Mouse (Mus musculus) heart, embryonic 14.5 days (tissue): Measurements from ENCODE around the gene Kcnd3. TPM values are rescaled to one million over a fixed set of nuclear protein-coding genes. Genes with fewer than 3 reads are reported as not detected.

ENCODE experiments used
- ATAC-seq: fragments of 200-750 bp; cut with Nextera tagmentation; 2 replicates; pipeline ENCODE4 v1.8.0; 2017; ENCODE audit warnings: low read depth, moderate TSS enrichment; ENCODE audit not compliant: insufficient number of reproducible peaks, insufficient read depth, low FRiP score
- H3K27ac ChIP-seq, 2 experiments: fragments of 200-500 bp in 1 of 2; fragments of 300-500 bp in 1 of 2; sonication (generic) in 1 of 2; replicated peaks in 1 of 2; 2 replicates each; pipeline ENCODE4 v1.5.1; 2012 to 2014; ENCODE audit warnings: low read depth in 2 of 2, low read length in 2 of 2, control low read depth in 1 of 2, mild to moderate bottlenecking in 1 of 2, mixed read lengths in 1 of 2; ENCODE audit not compliant: control insufficient read depth in 1 of 2, insufficient read depth in 1 of 2
- H3K27me3 ChIP-seq: fragments of 300-500 bp; sonication (generic); 2 replicates; pipeline ENCODE4 v1.6.1; 2014; ENCODE audit warnings: mild to moderate bottlenecking, low read length, control low read depth; ENCODE audit not compliant: control insufficient read depth, insufficient read depth
- H3K36me3 ChIP-seq: fragments of 300-500 bp; sonication (generic); 2 replicates; pipeline ENCODE4 v1.6.1; 2014; ENCODE audit warnings: mild to moderate bottlenecking, control low read depth, low read length, mixed read lengths; ENCODE audit not compliant: control insufficient read depth, insufficient read depth
- H3K4me1 ChIP-seq, 2 experiments: fragments of 200-500 bp in 1 of 2; fragments of 300-500 bp in 1 of 2; sonication (generic) in 1 of 2; 2 replicates each; pipeline ENCODE4 v1.6.1; 2012 to 2014; ENCODE audit warnings: low read length in 2 of 2, control low read depth in 1 of 2, mixed read lengths in 1 of 2; ENCODE audit not compliant: control insufficient read depth in 2 of 2, insufficient read depth in 2 of 2
- H3K4me2 ChIP-seq: fragments of 300-500 bp; sonication (generic); 2 replicates; pipeline ENCODE4 v1.6.1; 2014; ENCODE audit warnings: mild to moderate bottlenecking, low read length
- H3K4me3 ChIP-seq, 2 experiments: fragments of 200-500 bp in 1 of 2; fragments of 300-500 bp in 1 of 2; sonication (generic) in 1 of 2; 2 replicates each; pipeline ENCODE4 v1.5.1; 2012 to 2014; ENCODE audit warnings: low read length in 2 of 2, mild to moderate bottlenecking in 2 of 2, control low read depth in 1 of 2, low read depth in 1 of 2, moderate library complexity in 1 of 2; ENCODE audit not compliant: control insufficient read depth in 1 of 2, insufficient read depth in 1 of 2
- H3K9ac ChIP-seq: fragments of 300-500 bp; sonication (generic); 2 replicates; pipeline ENCODE4 v1.6.1; 2014; ENCODE audit warnings: mild to moderate bottlenecking, low read length
- H3K9me3 ChIP-seq: fragments of 300-500 bp; sonication (generic); 2 replicates; pipeline ENCODE4 v1.6.1; 2016; ENCODE audit warnings: low read length, control low read depth; ENCODE audit not compliant: control insufficient read depth
- WGBS: fragments of 180-500 bp; shearing (Covaris S2); extraction: QIAGEN DNeasy Blood & Tissue Kit; methylation state at CpG from one replicate; pipeline ENCODE4 v1.1.7; 2014; 5-methylcytosine and 5-hydroxymethylcytosine counted together
- polyA plus RNA-seq: library from polyadenylated mRNA; unstranded; fragments of >200 nt; fragmentation: Nextera tagmentation; extraction: Ambion mirVana; gene quantifications from 2 replicates; pipeline ENCODE4 v1.2.1, GENCODE M21; 2014

Gene Kcnd3
- polyA plus RNA-seq, 1 experiment from 2014 or later: 0.91 TPM

DNA sequence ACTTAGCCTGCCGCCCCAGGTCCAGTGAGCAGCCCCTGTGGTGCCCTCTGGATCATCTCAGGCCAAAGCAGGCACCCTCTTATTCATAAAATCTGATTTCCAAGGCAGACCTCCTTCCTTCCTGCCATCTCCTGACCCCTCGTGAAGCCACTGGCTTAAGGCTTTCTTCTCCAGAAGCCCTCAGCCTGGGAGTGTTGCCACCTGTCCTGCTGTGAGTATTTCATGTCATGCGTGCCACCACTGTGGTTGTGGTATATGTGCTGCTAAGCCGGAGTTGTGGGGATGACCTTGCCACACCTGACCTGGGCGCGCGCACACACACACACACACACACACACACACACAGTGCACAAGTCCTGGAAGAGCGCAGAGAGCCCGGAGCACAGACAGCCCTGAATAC, 117.8 kb downstream of the Kcnd3 start:
- Histone ChIP-seq H3K9me3 (no peaks in the 10 kb centered on the region), H3K27ac (no peak overlapping the region), H3K4me1 (no peaks in the 10 kb centered on the region), H3K9ac (no peak overlapping the region), H3K27me3 (no peaks in the 10 kb centered on the region), H3K36me3 (no peaks in the 10 kb centered on the region), H3K4me2 (no peak overlapping the region), H3K4me3 (no peak overlapping the region)
- 72% methylated on average over 9 of the region's 9 CpGs for WGBS
- ATAC-seq: no peak

DNA sequence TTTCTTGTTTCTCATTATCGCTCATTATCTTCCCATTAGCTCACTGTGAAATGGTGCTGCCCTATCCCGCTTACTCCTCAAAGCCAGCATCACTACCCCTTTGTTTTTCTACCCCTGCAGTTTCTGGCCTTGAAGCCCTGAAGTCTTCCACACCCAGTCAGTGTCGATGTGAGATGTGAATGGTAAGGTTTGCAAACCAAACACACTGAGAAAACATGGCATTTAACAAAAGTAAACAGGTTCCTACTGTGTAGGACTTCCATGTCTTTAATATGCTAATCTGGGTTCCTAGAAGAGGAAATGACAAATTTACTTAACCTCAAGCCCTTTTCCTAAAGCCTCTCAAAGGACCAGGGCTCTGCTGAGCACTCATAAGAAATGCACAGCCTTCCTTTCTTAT, 118.7 kb downstream of the Kcnd3 start:
- no peaks in the 10 kb centered on the region for H3K4me1 ChIP-seq
- no peaks in the 10 kb centered on the region for H3K9me3 ChIP-seq
- no peaks in the 10 kb centered on the region for H3K27me3 ChIP-seq
- no peak overlapping the region for H3K4me2 ChIP-seq
- WGBS: 18% methylated on average over 3 of the region's 3 CpGs
- no peaks in the 10 kb centered on the region for H3K36me3 ChIP-seq
- no peak for ATAC-seq
- H3K9ac ChIP-seq: no peak overlapping the region
- no peak overlapping the region for H3K4me3 ChIP-seq
- no peak overlapping the region for H3K27ac ChIP-seq

DNA sequence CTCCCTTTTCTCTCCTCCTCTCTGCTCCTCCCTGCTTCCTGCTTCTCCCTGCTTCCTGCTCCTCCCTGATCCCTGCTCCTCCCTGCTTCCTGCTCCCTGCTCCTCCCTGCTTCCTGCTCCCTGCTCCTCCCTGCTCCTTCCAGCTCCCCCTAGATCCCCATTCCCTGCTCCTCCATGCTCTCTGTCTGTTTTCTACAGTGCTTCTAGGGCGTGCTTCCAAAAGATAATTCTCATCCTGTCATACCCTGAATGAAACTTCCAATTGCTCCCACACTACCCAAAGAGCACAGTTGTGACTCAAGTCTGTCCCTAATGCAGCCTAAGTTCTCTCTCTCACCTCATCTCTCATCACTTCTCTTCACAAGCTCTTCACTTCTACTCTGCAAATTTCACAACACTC, 119.8 kb downstream of the Kcnd3 start:
- no peaks in the 10 kb centered on the region for H3K27me3 ChIP-seq
- WGBS: 32% methylated on average over 1 of the region's 1 CpGs

DNA sequence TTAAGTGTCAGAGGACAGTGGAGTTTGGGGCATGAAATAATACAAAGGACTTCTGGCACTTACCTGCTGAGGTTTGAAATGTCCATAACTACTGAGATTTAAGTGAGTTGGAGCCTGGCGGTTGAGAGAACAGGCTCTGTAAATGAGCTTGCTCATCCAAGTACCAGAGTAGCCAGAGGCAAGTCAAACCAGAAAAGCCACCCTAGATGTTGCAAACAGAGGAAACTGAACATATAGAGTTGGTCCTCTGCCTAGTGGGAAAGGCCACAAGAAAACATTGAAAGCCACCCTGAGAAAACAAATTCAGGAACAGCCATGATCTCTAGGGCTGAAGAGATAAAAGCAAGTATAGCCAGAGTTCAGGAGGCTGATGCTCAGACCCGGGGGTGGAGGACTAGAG, 121.0 kb downstream of the Kcnd3 start:
- no peaks in the 10 kb centered on the region for H3K27me3 ChIP-seq
- WGBS: 62% methylated on average over 2 of the region's 2 CpGs
- H3K9ac ChIP-seq: no peak overlapping the region
- H3K4me2 ChIP-seq: no peak overlapping the region
- no peak overlapping the region for H3K27ac ChIP-seq
- H3K36me3 ChIP-seq: no peaks in the 10 kb centered on the region
- no peaks in the 10 kb centered on the region for H3K9me3 ChIP-seq
- H3K4me3 ChIP-seq: no peak overlapping the region
- no peak for ATAC-seq
- no peaks in the 10 kb centered on the region for H3K4me1 ChIP-seq

More for the DNA sequence above, 119.8 kb downstream of the Kcnd3 start:
- no peak overlapping the region for H3K9ac ChIP-seq
- H3K9me3 ChIP-seq: no peaks in the 10 kb centered on the region
- no peaks in the 10 kb centered on the region for H3K4me1 ChIP-seq
- no peak overlapping the region for H3K27ac ChIP-seq
- H3K4me3 ChIP-seq: no peak overlapping the region
- no peak overlapping the region for H3K4me2 ChIP-seq
- H3K36me3 ChIP-seq: no peaks in the 10 kb centered on the region
- no peak for ATAC-seq

DNA sequence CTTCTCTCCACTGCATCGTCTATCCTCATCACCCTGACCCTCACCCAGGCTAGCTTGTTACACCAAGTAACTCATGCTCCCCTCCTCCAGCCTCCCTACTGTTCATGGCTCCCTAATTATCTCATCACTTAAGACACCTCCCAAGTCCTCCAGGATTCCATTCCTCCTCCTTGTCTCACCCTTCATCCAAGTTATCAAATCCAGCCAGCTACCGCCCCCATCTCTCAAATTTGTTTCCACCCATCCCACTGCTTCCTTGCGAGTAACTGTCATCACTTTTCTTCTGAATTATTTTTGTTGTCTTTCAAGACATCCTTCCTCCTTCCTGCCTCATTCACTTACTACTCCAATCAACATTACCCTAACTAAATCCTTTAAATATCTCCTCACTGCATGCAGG, 126.2 kb downstream of the Kcnd3 start:
- Histone ChIP-seq H3K4me1 (no peaks in the 10 kb centered on the region), H3K27ac (no peak overlapping the region), H3K9ac (no peak overlapping the region), H3K4me3 (no peak overlapping the region), H3K36me3 (no peaks in the 10 kb centered on the region), H3K4me2 (no peak overlapping the region), H3K27me3 (no peaks in the 10 kb centered on the region), H3K9me3 (no peaks in the 10 kb centered on the region)
- no peak for ATAC-seq
- 61% methylated on average over 3 of the region's 3 CpGs for WGBS

DNA sequence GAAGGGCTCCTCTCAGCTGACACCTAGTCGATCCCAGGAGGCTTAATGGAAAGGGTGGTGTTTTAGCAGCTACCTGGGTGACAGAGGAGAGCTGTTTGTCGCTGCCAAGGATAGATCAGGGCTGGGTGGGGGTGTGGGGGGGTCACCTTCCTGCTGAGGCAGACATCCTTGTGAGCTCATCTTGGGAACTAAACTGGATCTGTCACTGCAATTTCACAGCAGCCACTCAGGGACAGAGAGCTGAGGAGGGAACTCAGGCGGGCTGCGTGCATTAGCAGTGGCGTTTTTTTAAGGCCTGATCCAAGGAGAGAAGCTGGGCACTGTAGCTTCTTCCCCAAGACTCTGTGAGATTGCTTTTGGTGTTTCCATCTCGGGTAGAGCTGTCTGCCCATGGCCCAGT, 129.0 kb downstream of the Kcnd3 start:
- no peak overlapping the region for H3K4me3 ChIP-seq
- ATAC-seq: no peak
- no peaks in the 10 kb centered on the region for H3K9me3 ChIP-seq
- H3K9ac ChIP-seq: no peak overlapping the region
- H3K27ac ChIP-seq: no peak overlapping the region
- no peaks in the 10 kb centered on the region for H3K4me1 ChIP-seq
- WGBS: 52% methylated on average over 6 of the region's 6 CpGs
- H3K27me3 ChIP-seq: no peaks in the 10 kb centered on the region
- H3K4me2 ChIP-seq: no peak overlapping the region
- no peaks in the 10 kb centered on the region for H3K36me3 ChIP-seq

DNA sequence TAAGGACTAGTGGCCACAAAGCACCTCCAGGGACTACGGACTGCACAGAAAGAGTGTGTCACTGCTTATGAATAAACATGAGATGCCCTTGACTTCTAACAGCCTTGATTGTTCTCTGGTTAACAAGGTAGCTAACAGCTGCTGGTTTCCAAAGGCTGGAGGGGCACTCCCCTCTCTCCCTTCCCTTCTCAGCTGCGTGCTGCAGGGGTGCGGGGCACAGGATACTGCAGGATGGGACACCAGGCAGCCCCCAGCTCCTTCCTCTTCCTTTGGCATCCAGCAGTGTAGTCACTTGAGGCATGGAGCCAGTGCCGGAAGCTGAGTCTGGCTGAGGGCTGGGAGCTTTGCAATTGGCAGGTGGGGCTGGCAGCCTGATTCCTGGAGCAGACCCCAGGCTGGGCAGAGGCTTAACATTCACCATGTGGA, 133.6 kb downstream of the Kcnd3 start:
- no peak for ATAC-seq
- H3K4me2 ChIP-seq: no peak overlapping the region
- H3K4me3 ChIP-seq: no peak overlapping the region
- no peak overlapping the region for H3K27ac ChIP-seq
- no peaks in the 10 kb centered on the region for H3K9me3 ChIP-seq
- H3K27me3 ChIP-seq: no peaks in the 10 kb centered on the region
- no peak overlapping the region for H3K9ac ChIP-seq
- H3K36me3 ChIP-seq: no peaks in the 10 kb centered on the region
- 21% methylated on average over 4 of the region's 4 CpGs for WGBS
- no peaks in the 10 kb centered on the region for H3K4me1 ChIP-seq

DNA sequence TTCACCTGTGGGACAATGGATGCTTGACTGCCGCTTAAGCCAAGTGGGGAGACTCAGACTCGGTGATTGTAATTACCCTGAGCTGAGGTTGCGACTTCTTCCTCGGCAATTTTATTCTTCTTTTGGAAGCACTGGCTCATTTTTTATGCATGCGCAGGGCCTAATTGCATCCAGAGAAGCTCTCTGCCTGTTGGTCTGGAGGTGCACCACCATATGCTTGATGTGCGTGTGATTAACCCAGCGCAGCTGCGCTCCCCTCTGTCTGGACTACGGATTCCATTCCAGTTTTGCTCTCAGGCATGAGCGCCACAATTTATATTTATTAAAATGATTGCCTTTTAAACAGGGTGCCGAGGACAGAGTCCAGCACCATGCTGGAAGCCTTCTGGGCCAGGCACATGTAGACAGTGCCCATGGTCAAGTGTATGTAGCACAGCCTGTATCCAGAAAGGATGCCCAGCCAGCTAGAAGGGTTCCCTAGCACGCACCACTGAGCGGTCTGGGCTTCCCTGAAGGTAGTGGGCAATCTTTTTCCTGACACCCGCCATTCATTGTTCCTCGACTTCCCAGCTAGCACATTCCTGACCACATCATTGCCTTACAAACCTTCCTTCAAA, 138.0 kb downstream of the Kcnd3 start:
- ATAC-seq: no peak
- Histone ChIP-seq H3K4me2 (no peak overlapping the region), H3K27me3 (no peaks in the 10 kb centered on the region), H3K36me3 (no peaks in the 10 kb centered on the region), H3K4me1 (no peaks in the 10 kb centered on the region), H3K4me3 (no peak overlapping the region), H3K27ac (no peak overlapping the region), H3K9ac (no peak overlapping the region), H3K9me3 (no peaks in the 10 kb centered on the region)
- WGBS: 84% methylated on average over 15 of the region's 15 CpGs
